Mouse (Mus musculus) kidney, postnatal 36 days (tissue): ENCODE data around the gene Abcb1a.

ENCODE experiments used
- DNase-seq, 2 experiments: peaks; one replicate each; pipeline ENCODE4 v3.0.0; 2021 to 2022; ENCODE audit warnings: mixed read lengths in 2 of 2

Abcb1a gene

GRCm38 (mm10) chr5:8659911-8660737 lies at the start of gene Abcb1a:
Gene Abcb1a (plus strand): TSS chr5:8660077.
- peak; percentile 73 to 84 for DNase-seq

GRCm38 (mm10) chr5:8622071-8622595 lies 37.7 kb upstream of the Abcb1a start:
- peak; percentile 34 to 65 for DNase-seq

GRCm38 (mm10) chr5:8622596-8623231 lies 37.2 kb upstream of the Abcb1a start, which contains the start of gene Rundc3b:
Gene Rundc3b (minus strand): TSS chr5:8622952.
- peak; percentile 91 to 92 for DNase-seq

- DNase-seq, result no peak
Measured at GRCm38 (mm10) chr5:8632901-8633300, 27.0 kb upstream of the Abcb1a start.

- no peak for DNase-seq
Measured at GRCm38 (mm10) chr5:8634489-8634975, 25.3 kb upstream of the Abcb1a start.

GRCm38 (mm10) chr5:8648300-8648699 lies 11.6 kb upstream of the Abcb1a start:
- peak in 1 of 2 experiments; percentile 5 for DNase-seq

GRCm38 (mm10) chr5:8648774-8649173 lies 11.1 kb upstream of the Abcb1a start:
- no peak for DNase-seq

- DNase-seq, result no peak
Measured at GRCm38 (mm10) chr5:8652085-8652484, 7.8 kb upstream of the Abcb1a start.

GRCm38 (mm10) chr5:8660738-8661151 lies 868 bp downstream of the Abcb1a start:
- DNase-seq, result no peak

GRCm38 (mm10) chr5:8664678-8665077 lies 4.8 kb downstream of the Abcb1a start:
- DNase-seq, result no peak

GRCm38 (mm10) chr5:8667758-8668474 lies 8.0 kb downstream of the Abcb1a start:
- DNase-seq, result peak in 1 of 2 experiments; percentile 26

- no peak for DNase-seq
Measured at GRCm38 (mm10) chr5:8669606-8670005, 9.7 kb downstream of the Abcb1a start.

- peak in 1 of 2 experiments; percentile 4 for DNase-seq
Measured at GRCm38 (mm10) chr5:8675262-8675951, 15.5 kb downstream of the Abcb1a start.

- DNase-seq, result no peak
Measured at GRCm38 (mm10) chr5:8675952-8676262, 16.0 kb downstream of the Abcb1a start.

- no peak for DNase-seq
Measured at GRCm38 (mm10) chr5:8681166-8681565, 21.3 kb downstream of the Abcb1a start.

- peak in 1 of 2 experiments; percentile 57 for DNase-seq
Measured at GRCm38 (mm10) chr5:8683686-8684085, 23.8 kb downstream of the Abcb1a start.

- peak; percentile 64 to 76 for DNase-seq
Measured at GRCm38 (mm10) chr5:8686071-8686470, 26.2 kb downstream of the Abcb1a start.

GRCm38 (mm10) chr5:8687550-8687949 lies 27.7 kb downstream of the Abcb1a start:
- peak; percentile 6 to 49 for DNase-seq

GRCm38 (mm10) chr5:8716061-8716460 lies 56.2 kb downstream of the Abcb1a start:
- no peak for DNase-seq

- no peak for DNase-seq
Measured at GRCm38 (mm10) chr5:8719556-8719955, 59.7 kb downstream of the Abcb1a start.

GRCm38 (mm10) chr5:8722224-8722623 lies 62.3 kb downstream of the Abcb1a start:
- no peak for DNase-seq

GRCm38 (mm10) chr5:8722867-8723266 lies 63.0 kb downstream of the Abcb1a start:
- DNase-seq, result no peak
